Mouse (Mus musculus) cerebellum, postnatal 25 days (tissue): ENCODE measurements around the gene Astl.
"Not testable (repeated sequence)": the region's sequence is repeated elsewhere in the genome, so short reads cannot be mapped to it uniquely, and the experiment has no call there.

Experiments
- DNase-seq, 2 experiments: peaks; one replicate each; pipeline ENCODE4 v3.0.0; 2021; ENCODE audit warnings: mixed read lengths in 2 of 2

Gene Astl

GRCm38 (mm10) chr2:127338416-127338815 lies at the start of gene Astl:
Gene Astl (plus strand): TSS chr2:127338639.
- no peak for DNase-seq

GRCm38 (mm10) chr2:127292250-127292649 lies 46.2 kb upstream of the Astl start:
- DNase-seq, result no peak

- DNase-seq, result no peak
Measured at GRCm38 (mm10) chr2:127297001-127297805, 41.2 kb upstream of the Astl start.

- no peak for DNase-seq
Measured at GRCm38 (mm10) chr2:127298056-127298455, 40.4 kb upstream of the Astl start.

GRCm38 (mm10) chr2:127300701-127301100 lies 37.7 kb upstream of the Astl start:
- DNase-seq, result no peak

- no peak for DNase-seq
Measured at GRCm38 (mm10) chr2:127301883-127302282, 36.6 kb upstream of the Astl start.

- DNase-seq, result not testable (repeated sequence)
Measured at GRCm38 (mm10) chr2:127304192-127304591, 34.2 kb upstream of the Astl start.

GRCm38 (mm10) chr2:127304609-127305210 lies 33.7 kb upstream of the Astl start:
- DNase-seq, result no peak

GRCm38 (mm10) chr2:127306123-127306522 lies 32.3 kb upstream of the Astl start:
- no peak for DNase-seq

GRCm38 (mm10) chr2:127307179-127307578 lies 31.3 kb upstream of the Astl start:
- DNase-seq, result no peak

- no peak for DNase-seq
Measured at GRCm38 (mm10) chr2:127308660-127309059, 29.8 kb upstream of the Astl start.

GRCm38 (mm10) chr2:127310246-127310645 lies 28.2 kb upstream of the Astl start:
- no peak for DNase-seq

GRCm38 (mm10) chr2:127310685-127311084 lies 27.8 kb upstream of the Astl start:
- DNase-seq, result no peak

- no peak for DNase-seq
Measured at GRCm38 (mm10) chr2:127311193-127311592, 27.2 kb upstream of the Astl start.

- no peak for DNase-seq
Measured at GRCm38 (mm10) chr2:127312801-127313200, 25.6 kb upstream of the Astl start.

GRCm38 (mm10) chr2:127313878-127314277 lies 24.6 kb upstream of the Astl start:
- DNase-seq, result no peak

- DNase-seq, result no peak
Measured at GRCm38 (mm10) chr2:127314467-127315154, 23.8 kb upstream of the Astl start.

- DNase-seq, result no peak
Measured at GRCm38 (mm10) chr2:127315155-127315470, 23.3 kb upstream of the Astl start.

GRCm38 (mm10) chr2:127316431-127316830 lies 22.0 kb upstream of the Astl start:
- no peak for DNase-seq

GRCm38 (mm10) chr2:127318136-127318535 lies 20.3 kb upstream of the Astl start:
- DNase-seq, result no peak

- no peak for DNase-seq
Measured at GRCm38 (mm10) chr2:127319071-127319470, 19.4 kb upstream of the Astl start.

- DNase-seq, result no peak
Measured at GRCm38 (mm10) chr2:127322671-127323285, 15.7 kb upstream of the Astl start.

- no peak for DNase-seq
Measured at GRCm38 (mm10) chr2:127323667-127324066, 14.8 kb upstream of the Astl start.

GRCm38 (mm10) chr2:127324456-127324855 lies 14.0 kb upstream of the Astl start:
- DNase-seq, result no peak
